Mouse (Mus musculus) right cerebral cortex, postnatal 14 days (tissue): ENCODE data around the gene Treml2.
A peak's percentile ranks its signal among the peaks of the same experiment; 100 is the strongest.

Experiments used
- DNase-seq: peaks from one replicate; pipeline ENCODE4 v3.0.0; 2022

Treml2 gene

DNA sequence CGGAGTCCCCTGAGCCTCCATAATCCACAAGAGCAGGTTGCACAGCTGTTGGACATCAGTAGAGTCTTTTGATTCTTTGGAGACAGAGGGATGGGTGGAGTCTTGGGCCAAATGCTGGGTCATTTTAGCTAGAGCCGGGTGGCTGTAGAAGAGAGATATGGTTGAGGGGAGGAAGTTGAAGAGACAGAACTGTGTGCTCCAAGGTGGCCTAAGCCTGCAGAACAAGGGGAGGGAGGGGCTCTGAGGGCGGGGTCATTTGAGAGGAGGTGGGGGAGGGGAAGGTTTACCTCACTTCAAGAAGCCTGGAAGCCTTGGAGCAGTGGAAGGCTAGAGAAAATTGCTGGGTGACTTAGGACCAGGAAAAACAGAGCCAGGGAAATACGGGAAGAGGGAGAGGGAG is at the start of gene Treml2:
Gene Treml2, plus strand, starts transcription at position 296 of the 400 bp plus-strand sequence.
- no peak for DNase-seq

DNA sequence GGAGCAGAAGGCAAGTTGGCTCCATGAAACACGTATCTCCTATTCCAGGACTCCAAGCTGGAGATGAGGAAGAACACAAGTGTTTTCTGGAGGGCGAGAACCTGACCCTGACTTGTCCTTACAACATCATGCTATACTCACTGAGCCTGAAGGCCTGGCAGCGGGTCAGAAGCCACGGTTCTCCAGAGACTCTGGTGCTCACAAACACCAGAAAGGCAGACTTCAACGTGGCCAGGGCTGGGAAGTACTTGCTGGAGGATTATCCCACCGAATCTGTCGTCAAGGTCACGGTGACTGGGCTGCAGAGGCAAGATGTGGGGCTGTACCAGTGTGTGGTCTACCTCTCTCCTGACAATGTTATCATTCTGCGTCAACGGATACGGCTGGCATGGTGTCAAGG is 49.8 kb upstream of the Treml2 start:
- no peak for DNase-seq

DNA sequence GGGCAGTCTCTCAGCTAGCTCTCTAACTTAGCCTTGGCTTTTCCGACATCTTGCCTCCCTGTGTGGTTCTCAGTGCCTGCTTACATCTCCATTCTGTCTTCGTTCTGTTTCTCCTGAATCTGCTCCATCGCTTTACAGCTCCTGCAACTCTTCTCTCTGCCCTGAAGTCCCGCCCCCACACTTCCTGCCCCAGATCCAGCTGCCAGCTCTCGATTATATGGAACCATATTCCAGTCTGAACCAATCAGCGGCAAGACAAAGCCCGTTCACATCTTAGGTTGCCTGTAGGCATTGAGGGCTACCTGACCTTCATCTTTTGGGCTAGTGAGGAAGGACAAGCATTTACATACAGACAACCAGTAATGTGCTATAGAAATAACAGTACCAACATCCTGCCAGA is 48.7 kb upstream of the Treml2 start:
- no peak for DNase-seq

DNA sequence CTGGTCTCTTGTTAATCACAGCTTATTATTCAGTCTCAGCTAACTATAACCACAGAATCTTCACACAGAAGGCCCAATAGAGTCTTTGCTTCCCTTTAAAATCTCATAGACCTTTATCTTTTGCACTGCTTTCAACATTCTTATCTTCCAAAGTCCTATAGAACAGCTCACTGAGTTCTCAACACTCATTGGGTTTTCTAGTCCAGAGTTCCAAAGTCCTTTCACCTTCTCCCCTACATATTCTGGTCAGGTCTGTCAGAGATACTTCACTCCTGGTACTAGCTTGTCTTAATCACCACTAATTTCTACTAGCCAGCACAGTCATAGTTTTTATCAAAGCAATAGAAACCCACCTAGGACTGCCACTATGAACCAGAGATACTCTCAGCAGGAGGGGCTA is 42.7 kb upstream of the Treml2 start:
- no peak for DNase-seq

DNA sequence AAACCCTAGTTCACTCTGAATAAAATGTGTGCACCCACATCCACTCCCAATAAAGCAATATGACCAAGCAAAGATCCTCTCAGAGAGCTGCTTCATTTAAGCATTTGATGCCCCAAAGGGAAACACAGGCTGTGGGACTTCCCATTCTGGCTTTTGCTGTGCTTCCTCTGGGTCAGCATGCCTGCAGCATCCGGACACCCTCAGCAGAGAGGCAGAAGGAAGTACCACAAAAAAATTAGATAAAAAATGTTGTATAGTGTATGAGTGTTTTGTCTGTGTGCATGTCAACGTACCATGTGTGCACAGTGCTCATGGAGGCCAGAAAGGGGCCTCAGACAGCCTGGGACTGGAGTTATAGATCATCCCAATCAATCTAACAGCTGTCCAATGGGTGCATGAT is 37.4 kb upstream of the Treml2 start:
- DNase-seq: no peak

DNA sequence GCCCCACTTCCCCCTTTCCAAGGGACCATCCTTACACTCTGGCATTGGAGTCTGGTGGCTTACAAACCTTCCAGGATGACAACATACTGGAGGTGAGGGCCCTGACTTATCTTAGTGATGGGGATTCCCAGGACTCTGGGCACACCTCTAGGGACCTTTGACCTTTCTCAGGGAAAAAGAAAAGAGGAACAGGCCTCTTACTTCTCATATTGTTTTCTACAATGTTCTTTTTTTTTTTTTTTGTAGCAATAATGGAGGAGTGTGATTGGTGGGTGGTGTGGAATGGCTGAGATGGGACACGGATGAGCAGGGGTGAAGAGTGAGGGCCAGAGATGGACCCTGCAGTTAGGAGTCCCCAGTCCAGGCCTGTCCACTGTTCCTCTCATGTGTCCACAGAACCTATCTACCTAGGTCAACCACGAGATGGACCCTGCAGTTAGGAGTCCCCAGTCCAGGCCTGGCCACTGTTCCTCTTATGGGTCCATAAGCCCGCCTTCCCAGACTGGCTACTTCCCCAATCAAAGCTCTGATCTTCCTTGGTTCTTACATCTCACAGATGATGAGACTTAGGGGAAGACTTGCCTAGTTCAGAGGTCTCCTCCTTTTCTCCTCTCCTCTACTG is 35.4 kb upstream of the Treml2 start, which contains the start of gene Treml4:
Gene Treml4, plus strand, starts transcription at position 555 of the 622 bp plus-strand sequence.
- DNase-seq: no peak

DNA sequence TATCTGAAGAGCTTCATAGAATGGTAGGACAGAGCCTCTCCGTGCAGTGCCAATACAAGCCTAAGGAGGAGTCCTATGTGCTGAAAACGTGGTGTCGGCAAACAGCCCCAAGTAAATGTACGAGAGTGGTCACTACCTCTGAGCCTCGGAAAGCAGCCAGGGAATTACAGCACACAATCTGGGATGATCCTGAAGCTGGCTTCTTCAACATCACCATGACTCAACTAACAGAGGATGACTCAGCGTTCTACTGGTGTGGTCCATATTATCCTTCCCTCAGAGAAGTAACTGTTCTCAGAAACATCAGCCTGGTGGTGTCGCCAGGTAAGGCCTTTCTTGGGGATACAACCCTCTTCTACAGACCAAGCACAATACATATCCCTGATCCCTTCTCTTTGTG is 34.6 kb upstream of the Treml2 start:
- DNase-seq: no peak

DNA sequence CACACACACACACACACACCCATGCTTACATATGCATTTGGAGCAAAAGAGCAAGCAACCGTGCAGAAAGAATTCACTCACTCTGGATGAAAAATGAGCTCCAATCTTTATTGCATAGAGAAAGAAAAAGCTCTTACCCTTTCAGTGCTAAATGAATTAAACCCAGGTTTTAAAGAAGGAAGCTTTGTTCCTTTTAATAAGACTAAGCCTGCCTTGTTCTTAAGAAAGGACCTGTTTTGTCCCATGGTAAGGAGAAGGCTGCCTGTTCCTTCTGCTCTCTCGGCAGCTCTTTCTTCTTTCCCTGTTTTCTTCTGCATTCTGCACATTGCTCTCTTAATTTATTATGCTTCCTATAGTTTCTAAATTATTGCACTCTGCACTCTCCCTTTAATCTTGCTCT is 33.2 kb upstream of the Treml2 start:
- no peak for DNase-seq

DNA sequence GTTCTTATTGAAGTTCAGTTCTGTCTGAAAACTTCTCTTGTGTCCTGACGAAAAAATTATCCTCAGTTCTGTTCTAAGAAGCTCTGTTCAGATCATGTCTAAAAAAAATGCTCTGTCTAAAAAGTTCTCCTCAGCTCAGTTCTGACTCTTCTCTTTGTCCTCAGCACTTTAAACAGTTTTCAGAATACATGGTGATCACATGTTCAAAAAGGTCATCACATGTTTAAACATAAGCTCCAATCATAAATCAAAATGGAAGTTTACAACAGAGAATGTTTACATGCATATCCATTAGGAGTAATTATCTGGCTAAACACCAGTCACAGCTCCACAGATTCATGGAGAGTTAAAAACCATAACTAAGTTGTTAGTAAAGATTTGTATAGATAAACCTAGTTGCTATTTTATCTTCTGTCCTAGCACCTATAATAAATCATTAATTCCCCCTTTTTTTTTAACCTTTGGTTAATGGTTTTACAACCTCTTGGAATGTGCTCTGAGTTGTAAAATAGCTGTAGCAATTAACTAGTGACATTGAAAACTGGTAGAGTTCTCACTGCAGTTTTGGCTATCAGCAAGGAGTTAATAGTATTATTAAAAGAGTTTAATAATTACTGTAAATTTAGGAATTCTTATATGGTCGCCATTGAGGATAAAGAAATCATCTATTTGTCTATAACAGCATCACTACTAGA is 32.5 kb upstream of the Treml2 start:
- no peak for DNase-seq

DNA sequence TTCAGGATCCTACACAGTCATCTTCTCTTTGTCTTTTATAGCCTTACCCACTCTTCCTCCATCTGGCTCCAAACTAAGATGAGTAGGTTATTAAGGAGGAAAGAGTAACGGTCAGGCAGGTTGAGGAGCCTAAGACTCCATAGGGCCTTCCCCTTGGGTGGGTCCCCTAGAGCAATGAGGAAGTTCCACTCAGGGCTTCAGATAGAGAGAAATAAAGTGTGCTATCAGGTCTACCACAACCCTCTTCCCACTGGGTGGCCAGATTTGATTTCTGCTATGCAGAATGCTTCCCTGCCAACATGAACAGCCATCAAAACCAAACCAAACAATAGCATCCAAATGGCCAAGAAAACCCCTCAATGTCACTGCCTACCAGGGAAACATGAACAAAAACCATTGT is 31.7 kb upstream of the Treml2 start:
- no peak for DNase-seq

DNA sequence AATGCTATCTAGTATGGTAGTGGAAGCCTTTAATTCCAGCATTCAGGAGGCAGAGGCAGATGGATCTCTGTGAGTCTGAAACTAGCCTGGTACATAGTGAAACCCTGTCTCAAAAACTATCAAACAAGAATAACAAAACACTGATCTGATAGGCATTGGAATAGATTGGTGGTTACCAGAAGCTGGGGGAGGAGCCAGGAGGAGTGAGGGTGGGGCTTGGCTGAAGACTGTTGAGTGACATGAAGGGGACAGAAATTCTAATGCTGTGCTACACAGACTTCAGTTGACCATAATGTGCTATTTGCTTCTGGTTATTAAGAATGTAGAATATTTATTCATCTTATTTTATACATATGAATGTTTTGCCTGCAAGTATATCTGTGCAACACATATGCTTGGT is 31.0 kb upstream of the Treml2 start:
- DNase-seq: no peak

DNA sequence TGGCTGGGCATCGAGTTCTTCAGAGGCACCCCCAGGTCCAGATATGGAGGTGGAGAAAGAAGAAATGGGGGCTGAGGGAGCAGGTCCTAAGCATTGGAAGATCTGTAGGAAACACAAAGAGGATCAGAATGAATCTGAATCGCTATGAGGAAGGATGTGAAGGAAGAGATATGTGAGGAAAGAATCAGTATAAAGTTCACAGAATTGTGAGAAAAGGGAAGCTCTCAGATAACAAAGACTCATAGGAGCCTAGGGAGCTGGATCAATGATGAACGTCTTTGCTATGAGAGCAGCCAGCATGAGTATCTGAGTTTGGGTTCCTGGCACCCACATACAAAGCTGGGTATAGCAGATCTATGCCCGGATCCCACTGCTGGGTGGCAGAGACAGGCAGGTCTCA is 29.5 kb upstream of the Treml2 start:
- DNase-seq: no peak

DNA sequence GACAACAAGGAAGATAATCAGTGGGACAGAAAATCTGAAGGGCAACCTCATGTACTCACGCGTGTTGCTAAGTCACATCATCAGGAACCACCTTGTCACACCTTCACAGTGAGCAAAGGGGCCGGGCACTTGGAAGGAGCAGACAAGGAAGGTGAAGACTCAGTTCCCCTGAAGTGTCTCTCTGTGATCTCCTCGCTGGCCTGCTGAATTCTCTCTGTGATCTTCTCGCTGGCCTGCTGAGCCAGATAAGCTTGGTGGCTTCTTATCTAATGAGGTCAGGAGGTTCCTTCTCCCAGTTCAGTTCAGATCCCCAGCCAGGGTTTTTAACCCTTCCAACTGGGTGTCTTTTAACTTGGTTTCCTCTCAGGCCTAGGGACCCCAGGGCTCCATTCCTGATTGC is 27.1 kb upstream of the Treml2 start:
- no peak for DNase-seq

DNA sequence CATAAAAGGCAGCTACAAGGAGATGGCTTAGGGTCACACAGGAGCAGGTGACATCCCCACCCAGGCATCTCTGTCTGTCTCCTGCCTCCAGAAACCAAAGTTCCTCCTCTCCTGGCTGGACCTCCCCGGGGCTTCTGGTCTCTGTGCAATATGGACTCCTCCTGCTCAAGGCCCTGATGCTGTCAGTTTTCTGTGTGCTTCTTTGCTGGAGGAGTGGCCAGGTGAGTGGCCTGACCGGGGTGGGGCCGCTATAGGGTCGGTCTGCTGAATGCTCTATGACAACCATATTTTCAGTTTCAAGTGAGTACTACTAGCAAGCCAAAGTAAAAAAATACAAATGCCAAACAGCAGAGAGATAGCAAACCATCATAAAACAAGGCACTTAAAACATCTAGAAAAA is 26.7 kb upstream of the Treml2 start:
- DNase-seq: no peak

DNA sequence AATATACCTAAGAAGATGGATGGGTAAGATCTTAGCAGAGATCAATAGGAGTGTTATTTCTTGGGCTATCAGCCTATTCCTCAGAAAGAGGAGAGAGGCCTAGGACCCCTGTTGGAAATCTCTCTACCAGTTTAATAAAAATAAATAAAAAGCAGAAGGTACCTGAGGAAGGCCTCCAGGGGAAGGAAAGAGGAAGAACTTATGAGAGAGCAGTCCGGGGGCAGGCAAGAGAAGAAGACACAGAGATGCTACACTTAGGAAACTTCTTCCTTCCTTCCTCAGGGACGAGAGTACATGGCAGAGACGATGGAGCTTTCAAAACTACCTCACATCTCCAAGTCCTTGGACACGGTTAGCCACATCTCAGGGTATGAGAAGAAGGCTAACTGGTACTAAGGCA is 25.2 kb upstream of the Treml2 start:
- DNase-seq: no peak

DNA sequence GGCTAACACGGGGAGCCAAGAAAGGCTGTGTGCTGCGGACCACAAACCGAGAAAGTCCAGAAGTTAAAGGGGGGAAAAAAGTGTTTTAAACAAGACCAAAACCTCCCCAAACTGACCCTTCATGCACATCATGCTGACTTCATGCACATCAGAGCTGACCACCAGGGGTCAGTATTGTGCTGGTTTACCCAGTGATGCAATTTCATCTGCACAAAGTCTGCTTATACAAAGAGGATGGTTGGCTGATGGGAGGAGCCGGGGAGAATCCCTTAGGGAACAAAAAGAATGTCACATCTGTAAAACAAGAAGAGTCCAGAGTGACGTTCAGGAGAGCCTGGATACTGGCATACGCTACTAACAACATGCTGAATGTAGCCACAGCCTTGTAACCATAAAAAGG is 24.4 kb upstream of the Treml2 start:
- DNase-seq: peak; percentile 80

DNA sequence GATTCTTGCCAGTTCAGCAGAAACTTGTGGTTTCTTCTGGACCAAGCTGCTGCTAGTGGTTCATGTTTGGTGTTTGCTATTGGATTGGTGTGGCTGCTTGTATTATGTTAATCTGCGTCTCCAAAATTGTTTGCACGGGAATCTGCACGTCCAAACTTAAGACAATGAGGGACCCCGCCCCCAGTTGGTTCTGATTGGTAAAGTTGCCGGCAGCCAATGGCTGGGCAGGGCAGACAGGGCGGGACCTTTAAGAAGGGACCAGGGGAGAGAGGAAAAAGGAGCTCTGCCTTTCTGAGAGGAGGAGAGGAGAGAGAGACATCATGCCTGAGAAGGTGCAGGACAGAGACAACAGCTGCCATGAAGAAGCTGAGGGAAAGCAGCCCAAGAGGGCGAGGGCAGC is 23.6 kb upstream of the Treml2 start:
- DNase-seq: no peak

DNA sequence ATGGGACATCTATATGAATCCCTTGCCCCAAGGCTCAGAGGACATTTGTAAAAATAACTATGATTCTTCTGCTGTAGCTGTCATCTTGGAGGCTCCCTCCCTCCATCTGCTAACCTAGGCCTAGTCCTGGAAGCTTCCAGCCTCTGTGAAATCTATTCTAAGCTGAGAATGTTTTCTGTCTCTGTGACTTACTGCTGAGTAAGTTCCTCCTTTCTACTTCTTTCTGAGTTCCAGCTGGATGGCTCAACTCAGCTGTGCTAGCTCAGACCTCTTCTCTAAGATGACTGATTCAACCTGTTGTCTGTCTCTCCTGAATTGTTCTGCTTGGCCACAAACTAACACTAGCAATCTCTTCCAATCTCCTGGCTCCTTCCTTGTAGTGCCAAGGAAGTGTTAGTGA is 20.9 kb upstream of the Treml2 start:
- no peak for DNase-seq

DNA sequence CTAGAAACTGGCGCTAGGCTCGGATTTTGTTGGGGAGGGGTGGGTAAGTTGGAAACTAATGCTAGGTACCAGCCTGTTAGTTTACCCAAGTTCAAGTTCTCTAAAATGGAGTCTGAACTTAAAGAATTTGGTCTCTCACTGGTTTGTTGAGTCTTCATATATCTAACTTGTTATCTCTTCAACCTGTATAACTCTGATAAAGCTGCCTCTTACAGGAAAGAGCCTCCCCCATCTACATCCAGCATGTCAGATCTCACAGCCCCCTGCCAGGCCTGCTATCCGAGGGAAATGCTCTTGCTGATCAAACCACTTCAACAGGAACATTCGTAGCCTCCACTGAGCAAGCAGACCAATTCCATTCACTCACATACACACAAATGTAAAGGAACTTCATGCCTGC is 20.3 kb upstream of the Treml2 start:
- no peak for DNase-seq

DNA sequence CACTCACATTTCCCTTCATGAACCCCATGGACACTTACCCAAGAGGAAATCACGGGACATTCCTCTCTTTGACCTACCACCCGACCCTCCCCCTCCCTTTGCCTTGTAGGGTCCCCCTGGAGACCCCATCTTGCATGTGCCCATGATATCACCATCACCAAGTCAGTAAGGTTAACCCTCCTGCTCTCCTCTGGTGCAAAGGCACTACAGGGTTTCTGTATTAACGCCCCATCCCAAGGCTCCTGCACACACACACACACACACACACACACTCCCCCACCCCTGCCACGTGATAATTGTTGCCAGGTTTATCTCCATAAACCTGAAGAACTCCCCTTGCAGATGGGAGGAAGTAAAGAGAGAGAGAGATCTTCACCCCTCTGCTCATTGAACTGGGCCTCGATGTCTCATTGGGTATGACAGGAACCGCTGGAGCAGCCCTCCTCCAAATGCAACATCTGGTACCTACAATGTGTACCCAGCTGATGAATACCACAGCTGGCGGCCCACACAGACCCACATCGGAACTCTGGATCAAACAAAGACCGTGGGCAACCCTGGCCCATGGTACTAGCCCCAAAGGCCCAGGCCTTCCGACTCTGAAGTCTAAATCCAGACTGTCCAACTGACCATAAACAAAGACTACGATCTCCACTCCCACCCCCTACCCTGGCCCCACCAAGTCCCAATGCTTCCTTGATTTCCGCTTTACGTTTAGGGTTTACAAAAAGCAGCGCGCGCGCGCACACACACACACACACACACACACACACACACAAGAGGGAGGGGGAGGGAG is 18.2 kb upstream of the Treml2 start:
- no peak for DNase-seq

DNA sequence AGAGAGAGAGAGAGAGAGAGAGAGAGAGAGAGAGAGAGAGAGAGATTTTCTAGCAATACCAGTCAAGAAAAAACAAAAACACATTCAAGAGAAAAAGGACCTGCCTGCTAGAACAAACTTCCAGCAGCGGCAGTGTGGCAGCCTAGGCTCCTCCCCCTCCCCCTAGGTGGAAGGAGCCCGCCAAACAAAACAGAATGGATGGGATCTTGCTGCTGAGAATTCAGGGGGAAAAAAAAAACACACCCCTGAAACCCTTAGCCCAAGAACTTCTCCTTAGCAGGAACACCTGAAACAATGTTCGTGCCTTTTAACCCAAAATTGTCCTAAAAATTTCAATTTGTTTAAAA is 17.6 kb upstream of the Treml2 start:
- DNase-seq: no peak

DNA sequence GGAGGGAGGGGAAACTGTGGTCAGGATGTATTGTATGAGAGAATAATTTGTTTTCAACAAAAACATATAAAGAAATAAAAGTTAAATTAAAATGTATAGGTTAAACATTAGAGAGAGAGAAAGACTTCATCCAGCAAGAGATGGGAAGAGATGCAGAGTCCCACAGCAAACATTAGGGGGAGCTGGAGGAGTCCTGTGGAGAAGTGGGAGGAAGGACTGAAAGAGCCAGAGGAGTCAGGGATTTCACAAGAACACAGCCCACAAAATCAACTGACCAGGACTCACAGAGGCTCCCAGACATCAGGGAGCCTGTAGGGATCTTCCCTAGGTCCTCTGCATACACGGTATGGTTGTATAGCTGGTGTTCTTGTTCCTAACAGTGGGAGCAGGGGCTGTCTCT is 12.5 kb upstream of the Treml2 start:
- no peak for DNase-seq

DNA sequence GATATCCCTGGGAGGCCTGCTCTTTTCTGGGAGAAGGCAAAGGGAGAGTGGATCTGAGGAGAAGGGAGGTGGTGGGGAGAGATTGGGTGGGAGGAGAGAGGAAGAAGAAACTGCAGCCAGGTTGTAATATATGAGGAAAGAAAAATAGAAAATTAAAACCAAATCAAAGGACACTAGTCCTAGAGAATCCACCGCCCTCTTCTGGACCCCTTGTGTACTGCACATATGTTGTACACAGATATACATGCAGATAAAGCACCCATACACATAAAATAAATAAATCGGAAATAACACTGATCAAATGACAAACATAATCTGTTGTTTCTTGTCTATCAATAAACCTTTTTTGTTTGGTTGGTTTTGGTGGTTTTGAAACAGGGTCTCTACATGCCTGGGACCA is 12.0 kb upstream of the Treml2 start:
- peak; percentile 61 for DNase-seq

DNA sequence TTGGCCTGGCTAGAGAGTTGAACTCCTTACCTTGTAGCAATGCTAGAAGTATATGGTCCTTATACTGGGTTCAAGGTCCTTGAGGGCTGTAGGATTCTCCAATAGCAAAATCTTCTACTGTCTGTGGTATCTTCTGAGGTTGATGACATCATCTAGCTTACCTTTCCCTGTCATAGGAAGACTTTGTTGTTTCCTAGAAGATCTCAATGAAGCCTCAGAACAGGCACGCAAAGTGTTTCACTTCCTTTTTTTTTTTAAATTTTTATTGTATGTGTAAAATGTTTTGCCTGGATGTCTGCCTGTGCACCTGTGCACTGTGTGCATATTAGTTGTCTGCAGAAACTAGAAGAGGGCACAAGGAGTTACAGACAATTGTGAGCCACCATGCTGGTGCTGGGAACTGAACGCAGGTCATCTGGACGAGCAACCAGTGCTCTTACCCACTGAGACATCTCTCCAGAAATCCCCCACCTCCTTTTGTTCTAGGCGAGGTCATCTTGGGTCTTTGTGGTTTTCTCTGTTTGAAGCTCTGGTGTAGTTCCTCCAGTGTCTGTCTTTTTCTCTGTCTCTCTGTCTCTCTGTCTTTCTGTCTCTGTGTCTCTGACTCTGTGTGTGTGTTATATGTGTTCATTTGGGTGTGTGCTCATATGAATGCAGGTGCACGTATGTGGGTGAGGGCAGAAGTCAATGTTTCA is 5.7 kb upstream of the Treml2 start:
- DNase-seq: no peak
